Mouse (Mus musculus) layer of hippocampus, postnatal 14 days (tissue): ENCODE data around the gene Zbtb26. TPM values are rescaled to one million over a fixed set of nuclear protein-coding genes. Genes with fewer than 3 reads are reported as not detected.
A peak's percentile ranks its signal among the peaks of the same experiment; 100 is the strongest.

Experiments
- DNase-seq, 2 experiments: peaks; one replicate each; pipeline ENCODE4 v3.0.0; 2021 to 2022; ENCODE audit warnings: low spot score in 2 of 2, mixed read lengths in 1 of 2
- long read RNA-seq, 2 experiments: library from polyadenylated mRNA; stranded (forward); transcript quantifications; one replicate each; pipeline ENCODE4 v2.0.0; 2021
- total RNA-seq, 2 experiments: library from RNA; stranded (reverse); gene quantifications; 2 replicates each; pipeline ENCODE4 v1.2.3; 2021

The Zbtb26 gene
- total RNA-seq = 1 to 10 TPM; 8.6 to 8.9 TPM
- long read RNA-seq, experiment 1, full-length matches to known transcripts = 1 of 1 reads
- long read RNA-seq, experiment 1, partial matches to known transcripts = 0 of 1 reads
- long read RNA-seq, experiment 1, other reads (novel, unspliced or antisense) = 0 of 1 reads
- long read RNA-seq, experiment 2, full-length matches to known transcripts = 1 of 1 reads
- long read RNA-seq, experiment 2, partial matches to known transcripts = 0 of 1 reads
- long read RNA-seq, experiment 2, other reads (novel, unspliced or antisense) = 0 of 1 reads

DNA sequence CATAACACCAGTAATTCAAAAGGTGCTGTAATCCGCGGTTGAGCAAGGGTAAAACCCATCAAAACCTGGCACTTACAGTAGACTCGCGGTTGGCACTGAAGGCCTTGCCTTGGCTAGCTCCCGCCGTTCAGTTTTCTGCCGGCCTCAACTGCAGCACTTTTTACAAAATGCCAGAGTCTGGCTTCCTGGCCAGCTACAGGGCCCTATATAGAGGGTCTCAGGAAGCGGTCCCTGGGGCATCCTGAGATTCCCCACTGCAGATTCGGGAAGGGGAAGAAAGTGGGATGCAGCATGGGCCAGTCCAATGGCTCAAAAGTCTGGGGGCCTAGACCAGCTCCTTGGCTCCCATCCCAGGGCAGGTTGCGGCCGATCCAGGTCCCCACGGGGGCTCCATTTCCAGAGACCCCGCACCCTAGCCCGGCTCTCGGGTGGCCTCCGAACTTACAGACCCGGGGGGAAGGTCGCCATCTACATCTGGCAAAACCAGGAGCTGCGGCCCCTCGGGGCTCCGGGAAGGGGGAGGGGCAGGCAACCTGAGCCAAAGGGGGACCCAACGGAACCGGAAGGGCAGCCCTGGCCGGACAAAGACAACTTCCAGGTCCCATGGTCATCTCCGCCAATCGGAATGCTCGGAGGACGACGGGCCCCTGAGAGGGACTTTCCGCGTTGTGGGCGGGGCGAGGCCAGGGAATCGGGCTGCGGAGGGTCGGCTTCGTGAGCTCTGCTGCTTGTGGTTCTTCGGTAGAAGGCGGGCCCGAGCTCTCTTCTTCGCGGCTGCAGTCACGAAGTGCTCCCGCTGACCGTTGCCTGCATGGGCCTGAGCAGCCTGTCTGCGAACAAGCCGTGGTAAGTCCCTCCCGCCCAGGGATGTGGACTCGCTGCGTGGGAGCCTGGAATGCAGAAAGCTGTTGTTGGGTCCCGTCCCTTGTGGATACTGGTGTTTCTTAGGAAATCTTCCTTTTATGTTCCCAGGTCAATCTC, at the start of gene Zbtb26, which contains the start of the genes Zbtb6 and Rabgap1:
Gene Zbtb26, minus strand, starts transcription at position 525 of the 981 bp plus-strand sequence.
Gene Zbtb6, minus strand, starts transcription at position 561 of the 981 bp plus-strand sequence.
Gene Rabgap1, plus strand, starts transcription at position 669 of the 981 bp plus-strand sequence.
- DNase-seq = peak; percentile 93 to 97

DNA sequence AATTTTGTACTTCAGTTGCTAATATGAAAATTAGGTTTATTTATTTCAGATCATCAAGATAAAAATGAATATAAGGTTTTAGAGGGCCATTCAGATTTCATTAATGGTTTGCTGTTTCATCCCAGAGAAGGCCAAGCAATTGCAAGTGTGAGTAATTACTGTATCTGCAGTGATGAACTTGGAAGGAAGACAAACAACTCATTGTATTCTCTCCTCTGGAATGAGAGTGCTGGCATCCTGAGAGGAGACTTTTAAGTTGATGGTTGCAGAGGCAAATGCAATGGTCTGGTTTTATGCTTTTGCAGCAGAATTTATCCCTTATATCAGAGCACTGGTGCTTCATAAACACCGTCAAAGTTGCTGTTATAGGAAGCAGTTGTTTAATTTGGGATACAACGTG, 46.0 kb upstream of the Zbtb26 start:
- DNase-seq = no peak

DNA sequence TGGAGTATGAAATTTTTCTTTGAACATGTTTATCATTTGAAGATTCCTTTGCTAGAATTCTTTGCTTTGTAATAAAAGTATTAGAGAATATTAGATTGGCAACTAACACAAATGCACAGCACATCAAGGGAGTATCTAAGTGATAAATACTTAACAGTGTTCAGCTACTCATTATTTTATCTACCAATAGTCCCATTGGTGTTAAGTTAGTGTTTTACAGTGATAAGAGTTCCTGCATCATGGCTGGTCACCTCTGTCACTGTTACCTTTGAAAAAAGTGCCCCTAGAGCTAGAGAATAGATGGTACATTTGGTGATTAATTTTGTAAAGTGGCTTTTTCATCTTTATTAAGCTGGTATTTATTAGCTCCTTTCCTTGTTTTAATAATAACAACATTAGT, 43.5 kb upstream of the Zbtb26 start:
- no peak for DNase-seq

DNA sequence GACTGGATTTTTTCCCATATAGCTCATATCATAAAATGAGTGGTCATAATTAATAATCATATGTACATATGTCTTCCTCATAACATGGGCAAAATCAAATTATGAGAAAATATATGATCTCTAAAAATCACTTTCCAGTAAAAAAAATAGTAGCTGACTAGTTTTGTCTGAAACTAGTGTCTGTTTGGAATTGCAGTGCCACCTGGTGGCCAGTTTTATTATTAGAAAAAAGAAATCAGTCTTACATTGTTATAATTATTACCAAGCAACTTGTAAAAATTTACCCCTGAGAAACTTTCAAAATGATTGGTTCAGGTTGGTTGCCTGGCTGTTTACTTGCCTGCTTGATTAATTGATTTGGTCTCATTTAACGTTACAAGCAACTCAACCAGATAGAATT, 42.4 kb upstream of the Zbtb26 start:
- peak in 1 of 2 experiments; percentile 70 for DNase-seq

DNA sequence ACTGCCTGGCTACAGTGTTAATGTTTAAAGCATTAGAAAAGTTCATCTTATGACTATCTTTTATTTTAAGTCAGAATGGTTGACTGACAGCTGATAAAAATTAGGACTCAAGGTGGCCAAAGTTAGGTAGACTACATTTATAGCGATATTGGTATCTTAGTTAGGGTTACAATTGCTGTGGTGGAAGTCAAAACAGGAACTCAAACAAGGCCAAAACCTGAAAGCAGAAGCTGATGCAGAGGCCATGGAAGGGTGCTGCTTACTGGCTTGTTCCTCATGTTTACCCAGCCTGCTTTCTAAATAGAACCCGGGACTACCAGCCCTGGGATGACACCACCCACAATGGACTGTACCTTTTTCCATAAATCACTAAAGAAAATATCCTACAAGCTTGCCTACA, 41.2 kb upstream of the Zbtb26 start:
- DNase-seq = no peak

DNA sequence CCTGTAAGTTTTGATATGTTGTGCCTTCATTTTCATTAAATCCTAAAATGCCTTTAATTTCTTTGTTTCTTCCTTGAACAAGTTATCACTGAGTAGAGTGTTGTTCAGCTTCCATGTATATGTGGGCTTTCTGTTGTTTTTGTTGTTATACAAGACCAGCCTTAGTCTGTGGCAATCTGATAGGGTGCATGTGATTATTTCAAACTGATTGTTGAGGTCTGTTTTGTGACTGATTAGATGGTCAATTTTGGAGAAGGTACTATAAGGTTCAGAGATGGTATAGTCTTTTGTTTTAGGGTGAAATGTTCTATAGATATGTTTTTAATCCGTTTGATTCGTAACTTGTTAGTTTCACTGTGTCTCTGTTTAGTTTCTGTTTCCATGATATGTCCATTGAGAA, 37.1 kb upstream of the Zbtb26 start:
- DNase-seq = no peak

DNA sequence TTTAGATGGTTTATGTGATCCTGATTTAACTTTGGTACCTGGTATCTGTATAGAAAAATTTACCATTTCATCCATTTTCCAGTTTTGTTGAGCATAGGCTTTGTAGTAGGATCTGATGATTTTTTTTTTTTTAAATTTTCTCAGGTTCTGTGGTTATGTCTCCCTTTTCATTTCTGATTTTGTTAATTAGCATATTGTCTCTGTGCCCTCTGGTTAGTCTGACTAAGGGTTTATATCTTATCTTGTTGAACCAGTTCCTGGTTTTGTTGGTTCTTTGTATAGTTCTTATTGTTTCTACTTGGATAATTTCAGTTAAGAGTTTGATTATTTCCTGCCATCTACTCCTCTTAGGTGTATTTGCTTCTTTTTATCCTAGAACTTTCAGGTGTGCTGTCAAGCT, 36.6 kb upstream of the Zbtb26 start:
- no peak for DNase-seq

DNA sequence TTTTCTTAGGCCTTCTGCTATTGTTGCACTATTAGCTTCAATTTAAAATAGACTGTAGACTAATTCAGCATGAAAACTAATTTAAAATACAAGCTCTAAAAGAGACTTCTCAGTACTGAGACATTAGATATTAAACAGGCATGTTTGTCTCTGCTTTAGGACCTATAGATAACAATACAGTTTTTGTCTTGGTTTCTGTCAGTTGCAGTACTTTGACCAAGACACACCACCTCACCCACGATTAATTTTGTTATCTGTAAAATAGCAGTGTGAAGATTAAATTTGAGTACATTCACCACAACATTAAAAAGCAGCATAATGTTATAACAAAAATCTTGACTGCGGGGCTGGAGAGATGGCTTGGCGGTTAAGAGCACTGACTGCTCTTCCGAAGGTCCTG, 23.3 kb upstream of the Zbtb26 start:
- DNase-seq = no peak

DNA sequence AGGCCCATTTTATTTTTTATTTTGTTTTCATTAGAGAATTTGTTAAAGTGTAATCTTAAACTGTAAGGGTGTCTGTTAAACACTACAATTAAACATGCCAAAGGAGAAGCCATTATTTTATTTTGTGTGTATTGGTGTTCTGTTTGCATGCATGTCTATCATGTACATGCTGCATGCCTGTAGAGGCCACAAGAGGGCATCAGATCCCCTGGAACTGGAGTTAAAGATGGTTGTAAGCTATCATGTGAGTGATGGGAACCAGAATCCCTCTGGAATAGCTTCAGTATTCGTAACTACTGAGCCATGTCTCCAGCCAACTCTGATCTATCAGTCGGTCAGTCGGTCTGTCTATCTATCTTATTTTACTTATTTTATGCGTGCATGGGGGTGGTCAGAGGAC, 17.8 kb upstream of the Zbtb26 start:
- no peak for DNase-seq

DNA sequence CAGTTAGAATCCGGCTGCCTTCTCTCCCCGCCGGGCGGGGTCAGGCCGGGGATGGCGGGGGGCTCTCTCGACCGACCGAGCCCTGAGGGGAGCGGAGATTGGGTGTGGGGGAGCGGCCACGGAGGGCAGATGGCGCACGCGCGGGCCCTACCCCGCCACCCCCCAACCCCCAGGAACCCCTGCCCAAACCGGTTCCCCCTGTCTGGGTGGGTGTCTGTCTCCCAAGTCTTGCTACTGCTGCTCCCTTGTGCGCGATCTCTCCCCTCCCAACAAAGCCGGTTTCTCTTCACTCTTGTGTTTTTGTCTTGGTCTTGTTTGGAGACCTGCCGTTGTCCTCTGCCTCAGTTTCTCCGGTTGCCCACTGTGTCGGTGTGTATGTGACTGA, 9.4 kb upstream of the Zbtb26 start:
- DNase-seq = no peak

DNA sequence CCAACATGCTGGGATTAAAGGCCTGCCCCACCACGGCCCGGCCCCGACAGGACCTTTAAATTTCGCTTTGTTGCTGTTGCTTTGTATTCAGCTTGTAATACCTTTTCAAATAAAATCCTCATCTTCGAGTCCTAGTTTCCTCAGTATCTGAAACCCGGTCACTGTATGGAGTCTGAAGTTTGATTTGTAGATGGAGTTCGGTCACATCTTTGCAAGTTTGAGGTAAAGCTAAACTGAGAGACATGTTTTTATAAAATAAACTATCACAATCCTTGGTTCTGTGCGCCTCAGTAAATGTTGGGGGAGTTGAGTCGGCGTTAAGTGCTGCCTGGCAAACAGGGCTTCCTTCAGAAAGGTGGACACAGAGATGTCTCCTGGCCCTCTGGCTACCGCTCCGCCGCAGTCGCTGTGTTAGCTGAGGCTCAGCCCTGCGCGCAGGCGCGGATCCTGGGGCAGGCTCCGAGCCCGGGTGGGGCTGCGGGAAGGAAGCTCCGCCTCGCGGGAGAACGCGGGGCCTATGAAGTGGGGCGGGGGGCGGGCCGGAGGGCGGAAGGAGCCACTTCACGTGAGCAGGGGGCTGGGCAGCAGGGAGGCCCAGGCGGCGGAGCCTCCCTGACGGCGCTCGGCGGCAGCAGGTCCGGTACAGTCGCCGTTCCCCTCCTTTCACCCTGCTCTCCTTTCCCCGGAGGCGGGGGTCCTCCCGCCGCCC, 8.9 kb upstream of the Zbtb26 start:
- peak; percentile 87 to 94 for DNase-seq

DNA sequence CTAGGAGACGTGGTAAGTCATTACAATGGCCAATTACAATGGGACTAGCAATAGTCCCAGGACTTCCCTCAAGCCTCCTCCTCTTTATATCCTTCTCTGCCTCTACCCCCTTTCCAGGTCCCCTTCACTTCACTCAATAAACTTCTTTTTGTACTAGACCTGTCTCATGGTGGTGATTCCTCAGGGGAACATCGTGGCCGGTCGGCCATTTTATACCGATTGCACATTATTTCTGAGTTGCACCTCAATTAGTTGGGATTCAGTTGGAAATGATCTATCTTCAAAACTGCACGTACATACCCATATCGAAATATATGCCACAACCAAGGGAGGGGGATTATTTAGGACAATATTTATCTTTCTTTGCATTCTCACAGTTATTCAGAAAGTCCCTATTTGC, 11.3 kb downstream of the Zbtb26 start:
- DNase-seq = no peak

DNA sequence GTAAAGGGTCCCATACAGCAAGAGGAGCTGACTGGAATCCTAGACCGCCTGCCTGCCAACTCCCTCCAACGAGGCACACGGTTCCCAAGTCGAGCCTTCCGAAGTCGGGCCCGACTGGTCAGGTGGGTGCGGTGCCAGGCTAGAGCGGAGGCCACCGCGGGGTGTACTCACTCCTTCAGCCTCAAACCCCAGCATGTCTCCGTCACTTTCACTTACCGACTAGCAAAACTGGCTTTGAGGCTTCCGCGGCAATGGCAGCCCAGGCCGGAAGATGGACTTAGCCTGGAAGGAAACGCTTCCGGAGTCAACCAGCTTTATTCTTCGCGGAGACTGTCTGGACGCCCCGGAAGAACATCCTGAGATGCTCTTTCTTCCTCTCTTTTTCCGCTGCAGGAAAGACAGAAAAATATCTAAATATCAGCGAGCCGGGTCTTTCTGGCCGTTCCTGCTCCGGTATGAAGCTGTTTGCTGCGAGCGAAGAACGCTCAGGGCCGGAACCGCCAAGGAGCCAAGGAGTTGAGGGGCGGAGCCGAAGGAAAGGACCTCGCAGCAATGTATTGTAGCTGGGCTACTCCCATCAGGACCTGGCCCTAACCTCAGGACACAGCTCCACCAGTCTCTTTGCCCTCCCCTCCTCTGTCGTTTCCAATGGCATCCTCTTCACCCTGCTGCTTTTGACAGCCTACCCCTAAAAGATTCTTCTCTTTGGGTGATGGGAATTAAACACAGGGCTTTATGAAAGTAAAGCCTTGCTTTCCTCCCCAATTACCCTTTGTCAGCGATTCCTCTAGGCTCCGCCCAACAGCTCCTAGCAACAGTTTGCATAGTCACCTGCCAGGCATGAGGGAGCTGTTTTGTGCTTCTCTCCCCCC, 12.1 kb downstream of the Zbtb26 start:
- peak; percentile 79 to 93 for DNase-seq

DNA sequence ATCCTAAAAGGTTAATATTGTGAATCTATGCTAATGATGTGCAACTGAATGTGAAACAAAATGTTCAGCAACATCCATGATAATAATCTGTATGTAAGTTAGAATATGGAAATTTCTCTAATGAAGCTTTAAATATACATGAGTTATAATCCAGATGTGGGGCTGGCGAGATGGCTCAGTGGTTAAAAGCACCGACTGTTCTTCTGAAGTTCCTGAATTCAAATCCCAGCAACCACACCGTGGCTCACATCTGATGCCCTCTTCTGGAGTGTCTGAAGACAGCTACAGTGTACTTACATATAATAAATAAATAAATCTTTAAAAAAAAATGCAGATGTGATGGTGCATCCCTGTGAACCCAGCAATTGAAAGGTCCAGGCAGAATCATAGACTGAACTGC, 19.3 kb downstream of the Zbtb26 start:
- DNase-seq = no peak

DNA sequence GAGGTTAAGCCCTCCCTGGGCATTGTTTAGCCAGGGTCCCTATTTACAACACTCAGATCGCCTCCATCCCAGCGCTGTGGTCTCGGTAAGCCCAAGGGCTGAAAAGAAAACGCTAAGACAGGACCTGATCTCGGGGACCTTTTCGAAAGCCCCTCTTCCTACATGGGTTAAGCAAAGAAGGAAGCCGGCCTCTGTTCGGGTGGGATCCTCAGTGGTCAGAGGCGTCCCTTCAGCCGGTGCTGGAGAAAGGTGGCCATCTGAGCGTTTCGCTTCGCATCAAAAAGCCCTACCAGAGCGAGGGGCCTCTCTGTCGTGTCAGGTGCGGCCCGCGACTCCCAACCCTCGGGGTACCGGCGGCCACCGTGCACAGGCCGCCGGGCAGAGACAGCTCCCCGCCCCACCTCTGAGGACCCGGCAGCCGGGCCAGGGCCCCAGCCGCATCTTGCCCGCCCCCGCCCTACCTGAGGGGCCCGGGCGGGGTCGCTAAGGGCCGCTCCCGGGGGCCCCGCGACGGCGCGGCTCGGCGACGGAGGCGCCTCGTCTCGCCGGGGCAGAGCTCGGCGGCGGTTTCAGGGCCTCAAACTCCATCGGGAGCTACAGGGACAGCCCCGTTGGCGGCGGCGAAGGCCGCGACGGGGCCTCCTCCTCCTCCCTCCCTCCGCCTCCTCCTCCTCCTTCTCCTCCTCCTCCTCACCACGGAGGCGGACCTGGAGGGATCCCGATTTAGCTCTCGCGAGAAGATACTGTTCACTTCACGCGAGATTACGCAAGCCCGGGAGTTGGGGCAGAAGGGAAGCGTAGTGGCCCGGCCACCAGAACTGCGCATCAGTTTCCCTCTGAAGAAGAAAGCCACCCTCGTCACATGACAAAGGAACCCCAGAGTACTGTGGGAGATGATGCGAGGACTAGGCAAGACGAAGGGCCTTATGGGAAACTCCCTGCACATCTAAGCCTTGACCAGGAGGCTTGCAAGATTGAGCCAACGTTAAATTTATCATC, 20.3 kb downstream of the Zbtb26 start, which contains the start of gene Rc3h2:
Gene Rc3h2, minus strand, starts transcription at position 598 of the 999 bp plus-strand sequence.
- peak; percentile 94 to 98 for DNase-seq

DNA sequence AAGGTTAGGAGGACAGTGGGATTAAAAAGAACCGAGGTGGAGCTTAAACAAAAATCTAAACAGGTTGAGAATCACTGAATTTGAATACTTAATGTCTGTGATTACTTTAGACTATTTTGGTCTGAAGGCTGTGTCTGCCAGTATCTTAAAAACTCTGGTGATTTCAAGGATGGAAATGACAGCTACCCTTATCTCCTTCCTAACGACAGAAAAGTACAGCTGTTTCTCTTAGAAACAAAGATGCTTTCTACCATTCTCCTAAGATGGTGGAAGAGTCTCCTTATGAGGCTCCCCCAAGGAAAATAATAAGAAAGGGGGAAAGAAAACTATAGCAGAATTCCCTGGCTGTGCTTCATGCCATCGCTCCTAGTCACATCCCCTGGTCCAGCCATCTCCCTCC, 21.0 kb downstream of the Zbtb26 start:
- DNase-seq = no peak

DNA sequence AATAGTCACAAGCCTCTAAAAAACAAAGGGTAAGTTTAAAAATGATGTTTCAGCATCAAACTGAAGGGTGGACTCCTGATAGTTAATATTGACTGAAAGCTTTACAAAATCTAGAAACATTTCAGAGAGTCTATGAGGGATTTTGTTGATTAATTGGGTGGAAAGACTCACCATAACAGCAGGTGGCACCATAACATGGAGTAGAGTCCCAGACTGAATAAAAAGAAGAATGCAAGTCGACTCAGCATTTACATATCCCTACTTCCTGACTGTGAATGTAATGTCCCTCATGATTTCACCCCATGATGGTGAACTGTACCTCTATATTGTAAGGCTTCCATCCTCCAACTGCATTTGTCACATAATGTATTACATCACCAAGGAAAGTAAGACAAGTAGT, 47.4 kb downstream of the Zbtb26 start:
- no peak for DNase-seq

DNA sequence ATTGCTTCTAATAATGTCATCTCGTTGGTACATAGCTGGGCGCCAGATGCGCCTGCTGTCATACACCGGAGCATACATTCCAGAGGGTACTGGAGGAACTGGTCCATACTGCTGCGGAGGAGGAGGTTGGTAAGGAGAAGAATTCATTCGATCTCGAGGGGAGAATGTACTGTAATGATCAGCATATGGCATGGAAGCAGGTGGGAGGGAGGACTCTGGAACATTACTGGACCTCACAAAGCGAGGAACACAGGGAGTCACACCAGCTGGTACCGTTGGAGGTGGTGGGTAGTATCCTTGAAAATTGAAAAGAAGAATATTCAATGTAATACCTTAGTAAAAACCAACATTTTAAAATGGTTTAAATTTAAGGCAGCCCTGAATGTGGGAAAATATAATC, 60.0 kb downstream of the Zbtb26 start:
- DNase-seq = peak in 1 of 2 experiments; percentile 37
